Mouse (Mus musculus): ENCODE measurements around the gene Hapln2.

GRCm38 (mm10) chr3:88030608-88031395, 3.4 kb upstream of the Hapln2 start:
- TF ChIP-seq CHD2 (IDR thresholded peaks at IDR 0.05; ENCODE audit: low read depth, low read length): no peak
- no peak for TF ChIP-seq ZC3H11A (IDR thresholded peaks at IDR 0.05; ENCODE audit: borderline replicate concordance, low read depth, low read length)
